Mouse (Mus musculus) Muller cell, postnatal 12 days (primary cell): ENCODE measurements at regions not wholly inside any gene's neighbourhood (a gene's known extent, or its start where the extent isn't known, plus 50 kb on each side); places are given as distances from the start of the nearest gene placed in this dataset.

Experiments
- DNase-seq: peaks from one replicate; pipeline ENCODE4 v3.0.0-alpha.2; 2015; ENCODE audit errors: inconsistent ontology term

DNA sequence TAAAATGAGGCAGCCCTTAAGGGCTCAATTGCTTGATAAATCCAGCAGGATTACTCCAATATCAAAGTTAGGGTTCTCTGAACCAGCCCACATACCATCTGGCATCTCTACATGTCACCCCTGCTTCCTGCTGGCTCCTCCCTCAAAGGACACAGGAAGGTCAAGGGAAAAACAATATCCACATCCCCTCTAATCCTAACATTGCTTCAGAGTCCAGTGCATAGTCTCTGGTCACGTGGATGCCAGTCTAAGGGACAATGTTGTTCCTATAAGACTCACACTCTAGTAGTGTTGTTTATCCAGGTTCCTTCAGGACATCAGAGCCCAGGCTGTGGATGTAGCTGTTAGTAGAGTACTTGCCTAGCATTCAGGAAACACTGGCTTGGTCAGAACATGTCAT, 124.9 kb upstream of the Foxa2 start:
- DNase-seq, result no peak

DNA sequence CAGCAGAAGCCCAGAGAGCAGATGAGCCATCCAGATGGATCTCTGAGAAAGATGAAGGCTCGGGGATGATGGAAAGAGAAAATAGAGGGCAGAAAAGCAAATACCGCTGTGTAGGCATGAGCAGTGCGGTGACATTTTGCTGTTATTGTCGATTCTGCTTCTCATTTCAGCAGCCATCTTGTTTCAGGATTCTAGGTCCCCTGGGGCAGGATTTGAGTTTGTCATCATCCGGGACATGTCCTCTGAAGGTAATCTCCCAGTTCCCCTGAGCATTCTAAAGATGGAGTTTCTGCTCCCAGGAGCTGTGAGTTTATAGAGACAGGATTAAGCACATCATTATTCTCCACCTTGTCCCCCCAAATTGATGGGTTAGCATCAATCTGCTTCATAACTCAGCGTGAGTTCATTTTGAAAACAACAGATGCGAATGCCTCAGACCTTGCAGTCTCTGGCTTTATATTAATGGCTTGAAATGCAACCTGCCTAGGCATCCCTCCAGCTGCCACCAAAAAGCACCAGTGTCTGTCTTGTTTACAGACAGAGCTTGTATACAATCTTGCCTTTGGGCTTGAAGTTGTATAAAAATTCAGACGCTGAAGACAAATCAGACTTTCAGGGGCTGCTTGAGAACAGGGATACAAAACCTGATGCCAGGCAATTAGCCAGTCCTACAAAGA, 128.6 kb upstream of the Foxa2 start:
- no peak for DNase-seq

- DNase-seq, result peak; percentile 32
Measured at GRCm38 (mm10) chr2:148180245-148180644, 133.5 kb upstream of the Foxa2 start.

GRCm38 (mm10) chr2:148181518-148181917, 134.7 kb upstream of the Foxa2 start:
- DNase-seq, result no peak

GRCm38 (mm10) chr2:148182492-148183052, 135.8 kb upstream of the Foxa2 start:
- DNase-seq, result no peak

DNA sequence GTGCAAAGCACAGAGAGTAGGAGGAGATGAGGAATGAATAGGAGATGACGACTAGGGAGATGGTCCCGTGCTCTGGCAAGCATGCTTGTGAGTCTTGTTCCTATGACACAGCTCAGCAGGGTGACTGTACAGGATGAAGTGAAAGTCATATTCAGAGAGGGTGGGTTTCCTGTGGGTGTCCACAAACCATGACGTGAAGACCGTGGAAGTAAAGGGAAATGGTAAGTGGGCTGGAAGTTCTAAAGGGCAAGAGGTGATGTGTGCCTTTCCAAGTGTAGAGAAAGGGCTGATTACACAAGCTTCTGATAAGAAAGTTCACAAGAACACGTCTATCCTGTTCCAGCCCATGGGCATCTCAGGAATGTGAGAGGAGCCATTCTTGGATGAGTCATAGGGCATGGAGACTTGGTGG, 138.0 kb upstream of the Foxa2 start:
- peak; percentile 68 for DNase-seq

GRCm38 (mm10) chr2:148186363-148186991, 139.7 kb upstream of the Foxa2 start:
- DNase-seq, result peak; percentile 76

GRCm38 (mm10) chr2:148188865-148189264, 142.1 kb upstream of the Foxa2 start:
- DNase-seq, result no peak

DNA sequence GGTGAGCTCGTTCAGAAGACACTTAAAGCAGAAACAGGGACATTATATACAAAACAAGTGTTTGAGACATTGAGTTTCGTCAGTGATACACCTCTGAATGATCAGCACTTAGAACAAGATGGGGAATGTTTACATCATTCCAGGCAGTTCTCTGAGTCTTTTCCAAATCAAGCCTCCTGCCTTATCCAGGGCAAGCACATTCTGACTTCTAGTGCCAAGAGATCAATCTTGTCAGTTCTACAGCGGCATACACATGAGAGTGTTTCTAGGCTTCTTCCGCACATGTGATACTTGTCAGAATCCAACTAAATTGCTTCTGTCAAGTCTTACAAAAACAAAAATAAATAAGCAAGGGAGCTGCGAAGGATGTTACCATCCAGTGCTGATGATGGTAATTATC, 142.5 kb upstream of the Foxa2 start:
- no peak for DNase-seq

- DNase-seq, result no peak
Measured at GRCm38 (mm10) chr2:148192946-148193345, 146.2 kb upstream of the Foxa2 start.

DNA sequence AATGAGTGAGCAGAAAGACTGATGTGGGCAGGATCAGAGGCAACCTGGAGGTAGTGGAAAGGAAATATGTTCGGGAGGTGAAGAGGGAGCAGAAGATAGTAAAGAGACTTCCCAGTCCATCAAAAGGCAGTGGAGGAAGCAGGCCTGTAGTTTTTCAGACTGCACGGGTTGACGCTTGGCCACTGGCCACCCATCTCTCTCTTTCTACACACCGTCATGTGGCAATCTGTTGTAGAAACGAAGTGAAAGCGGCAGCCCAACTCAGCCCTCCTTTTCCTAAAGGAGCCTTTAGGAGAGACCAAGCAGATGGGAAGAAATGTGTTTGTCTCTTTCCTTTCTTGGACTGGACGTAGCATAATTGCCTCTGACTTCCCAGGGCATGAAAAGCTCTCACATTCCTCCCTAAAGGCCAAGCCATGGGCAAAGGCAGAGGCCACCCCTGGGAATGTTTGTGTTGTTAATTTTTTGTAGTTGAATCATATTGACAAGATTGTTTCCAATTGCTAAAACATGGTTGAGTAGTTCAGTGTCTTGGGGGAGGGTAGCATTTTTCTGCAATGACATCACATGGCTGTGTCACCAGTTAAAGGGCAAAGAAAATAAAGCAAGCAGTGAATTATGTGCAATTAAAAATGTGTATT, 150.7 kb upstream of the Foxa2 start:
- peak; percentile 95 for DNase-seq

DNA sequence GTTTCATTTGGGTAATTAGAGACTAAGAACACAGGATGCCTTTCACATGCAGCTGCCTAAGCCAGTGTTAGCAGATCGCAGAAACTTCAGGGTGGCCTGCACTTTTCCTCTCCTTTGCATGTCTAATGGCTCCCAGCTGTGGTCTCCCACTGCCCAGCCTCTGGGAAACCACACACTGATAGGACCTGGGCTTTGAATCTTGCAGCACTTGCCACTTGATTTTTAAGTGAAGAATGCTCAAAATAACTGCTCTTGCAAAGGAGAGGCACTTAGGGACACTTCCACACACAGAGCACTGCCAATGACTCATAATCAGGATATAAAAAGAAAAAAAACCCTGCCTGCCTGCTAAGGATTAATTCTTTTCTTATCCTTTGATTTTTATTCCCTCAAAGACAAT, 159.9 kb upstream of the Foxa2 start:
- peak; percentile 37 for DNase-seq

GRCm38 (mm10) chr2:148210813-148211212, 164.0 kb upstream of the Foxa2 start:
- DNase-seq, result no peak

- no peak for DNase-seq
Measured at GRCm38 (mm10) chr2:148217136-148217535, 170.4 kb upstream of the Foxa2 start.

DNA sequence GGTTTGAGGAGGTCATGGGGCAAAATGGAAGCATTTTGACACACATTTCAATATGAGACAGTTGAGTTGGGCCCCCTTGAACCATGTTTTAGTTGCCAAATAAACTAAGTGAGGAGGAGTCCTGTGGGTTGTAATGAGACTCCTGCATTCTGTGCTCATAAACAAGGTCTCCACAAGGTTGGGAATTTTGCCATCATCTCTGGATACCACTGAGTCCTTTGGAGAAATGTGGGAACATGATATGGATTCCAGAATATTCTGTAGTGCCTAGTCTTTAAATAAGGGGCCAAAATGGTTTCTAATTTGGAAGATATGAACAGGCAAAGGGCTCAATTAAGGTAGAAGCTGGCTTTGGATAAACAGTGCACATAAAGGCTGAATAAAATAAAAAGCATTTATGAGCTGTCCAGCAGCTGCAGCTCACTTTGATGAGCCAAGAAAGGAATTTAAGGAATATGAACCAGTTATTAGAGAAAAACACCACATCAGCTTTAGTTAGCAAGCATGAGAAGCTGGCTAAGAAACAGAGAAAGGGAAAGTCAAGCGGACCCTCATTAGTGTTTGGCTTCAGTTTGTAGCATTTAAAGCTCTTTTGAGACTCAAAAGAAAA, 161.3 kb upstream of the Sstr4 start:
- DNase-seq, result peak; percentile 78

GRCm38 (mm10) chr2:148237121-148237520, 158.0 kb upstream of the Sstr4 start:
- DNase-seq, result peak; percentile 42

DNA sequence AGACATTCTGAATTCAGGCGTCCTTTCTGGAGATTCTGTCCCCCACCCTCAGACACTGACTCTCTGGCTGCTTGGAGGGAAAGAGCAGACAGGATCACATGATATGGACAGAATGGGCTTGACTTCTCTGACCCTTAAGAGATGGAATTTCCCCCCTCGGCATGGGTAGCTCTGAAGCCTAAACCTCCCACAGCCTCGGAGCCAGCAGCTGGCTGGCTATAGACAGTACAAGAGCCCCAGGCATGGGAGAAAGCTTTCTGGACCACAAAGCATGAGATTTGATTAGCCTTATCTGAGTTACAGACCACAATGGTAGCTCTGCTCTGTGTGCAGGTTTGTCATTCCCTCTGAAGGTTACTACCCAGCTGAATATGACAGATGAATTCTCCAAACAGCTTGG, 156.1 kb upstream of the Sstr4 start:
- peak; percentile 36 for DNase-seq

GRCm38 (mm10) chr2:148242242-148242641, 152.9 kb upstream of the Sstr4 start:
- peak; percentile 60 for DNase-seq

DNA sequence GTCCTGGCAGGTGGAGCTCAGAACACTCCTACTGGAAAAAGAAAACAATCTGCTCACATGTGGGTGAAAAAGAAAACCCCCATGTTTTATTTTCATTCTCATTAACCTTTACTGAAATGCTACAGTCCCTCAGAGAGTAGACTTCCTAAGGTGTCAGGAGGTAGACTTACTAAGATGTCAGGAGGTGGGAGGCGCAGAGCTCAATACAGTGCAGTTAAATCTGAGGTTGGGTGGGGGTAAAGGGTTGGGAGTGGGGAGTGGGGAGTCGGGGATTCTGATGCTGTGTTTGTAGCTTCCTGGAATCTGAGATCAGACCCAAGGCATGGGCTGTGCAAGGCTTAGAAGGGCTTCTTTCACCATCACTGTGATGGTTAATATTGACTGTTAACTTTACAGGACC, 149.6 kb upstream of the Sstr4 start:
- no peak for DNase-seq

DNA sequence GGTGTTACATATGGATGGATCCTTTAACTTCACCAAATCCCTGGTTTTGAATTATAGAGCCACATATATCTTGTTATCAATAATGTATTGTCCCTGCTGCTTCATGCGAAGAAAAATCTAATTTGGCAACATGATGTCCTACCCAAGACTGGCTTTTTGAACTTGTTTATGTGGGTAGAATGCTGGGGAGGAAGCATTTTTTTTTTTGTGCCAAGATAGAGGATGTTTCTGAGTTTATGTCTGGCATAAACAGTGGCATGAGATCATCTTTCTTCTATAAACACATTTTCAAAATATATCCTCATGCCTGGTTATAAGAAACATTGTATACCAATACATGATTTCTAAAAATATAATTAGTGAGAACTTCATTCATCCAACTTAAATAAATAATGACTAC, 144.2 kb upstream of the Sstr4 start:
- no peak for DNase-seq

DNA sequence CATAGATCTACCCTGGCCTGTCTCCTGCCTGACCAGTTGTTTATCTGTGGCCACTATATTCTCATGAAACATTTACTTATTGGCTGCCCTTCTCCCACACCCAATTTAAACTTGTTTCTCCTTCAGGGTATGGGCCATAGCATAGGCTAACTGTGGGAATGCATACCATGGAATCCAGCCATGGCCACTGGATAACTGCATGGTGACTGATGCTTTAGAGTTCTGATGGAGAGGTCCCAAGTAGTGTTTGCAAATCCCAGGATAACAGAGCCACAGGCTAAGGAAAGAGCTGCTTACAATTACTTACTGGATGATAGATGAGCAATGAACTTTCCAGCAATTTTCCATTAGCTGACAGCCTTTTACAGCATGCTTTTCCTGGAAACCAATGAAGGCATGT, 139.5 kb upstream of the Sstr4 start:
- DNase-seq, result no peak

DNA sequence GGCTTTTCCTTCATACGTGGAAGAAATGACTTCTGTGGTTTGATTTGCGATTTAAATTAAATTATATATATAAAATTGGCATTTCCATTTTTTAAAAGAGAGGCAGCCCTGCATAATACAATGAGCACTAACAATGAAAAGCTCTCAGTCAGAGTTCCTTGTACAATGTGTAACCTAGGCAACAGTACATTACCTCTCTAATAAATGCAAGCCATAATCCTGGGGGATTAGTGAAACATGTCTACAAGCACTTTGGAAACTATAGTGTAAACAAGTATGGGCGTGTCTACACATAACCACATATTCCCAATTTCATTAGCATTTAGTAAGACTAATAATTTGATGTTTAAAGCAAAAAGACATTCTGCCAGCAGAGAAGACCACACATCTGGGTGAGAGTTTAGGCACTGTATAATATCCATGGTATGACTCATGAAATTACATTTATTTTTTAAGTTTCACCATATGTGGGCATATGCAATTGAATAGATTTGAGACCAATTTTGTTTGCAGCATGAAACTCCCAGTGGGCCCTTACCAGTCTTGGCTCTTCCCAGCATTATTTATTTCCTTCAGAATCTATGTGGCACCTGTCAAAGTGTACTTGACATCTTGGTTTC, 130.9 kb upstream of the Sstr4 start:
- DNase-seq, result no peak
